Mouse (Mus musculus) subcutaneous adipose tissue, adult 2 months (tissue): ENCODE measurements around the gene Vps4b. TPM values are rescaled to one million over a fixed set of nuclear protein-coding genes. Genes with fewer than 3 reads are reported as not detected.

ENCODE experiments used
- polyA plus RNA-seq: library from polyadenylated mRNA; depleted of rRNA; stranded (reverse); fragments of >200 nt; gene quantifications from 2 replicates; pipeline ENCODE4 v1.2.3, GENCODE M21; 2012; ENCODE audit warnings: low replicate concordance; rRNA removed

Vps4b gene
- 10.7 and 19.8 TPM in 2 replicates for polyA plus RNA-seq

DNA sequence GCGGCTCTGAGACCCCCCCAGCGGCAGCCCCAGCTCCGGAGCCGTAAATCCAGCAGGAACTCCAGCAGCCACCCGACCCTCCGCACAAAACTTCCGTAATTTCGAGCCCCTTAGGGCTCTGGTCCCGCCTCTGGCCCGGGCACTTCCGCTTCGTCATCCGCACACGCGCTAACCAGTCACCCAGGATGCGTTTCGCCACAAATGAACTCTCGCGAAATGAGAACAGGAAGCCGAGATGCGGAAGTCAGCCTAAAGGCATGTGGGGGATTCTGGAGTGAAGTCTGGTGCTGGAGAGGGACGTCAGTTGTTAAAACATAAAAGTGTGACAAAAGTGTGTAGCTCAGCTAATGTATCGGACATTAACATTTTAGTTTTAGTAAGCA, at the start of gene Vps4b:
TSS of gene Vps4b (minus strand) at position 187 of the 383 bp plus-strand sequence.

DNA sequence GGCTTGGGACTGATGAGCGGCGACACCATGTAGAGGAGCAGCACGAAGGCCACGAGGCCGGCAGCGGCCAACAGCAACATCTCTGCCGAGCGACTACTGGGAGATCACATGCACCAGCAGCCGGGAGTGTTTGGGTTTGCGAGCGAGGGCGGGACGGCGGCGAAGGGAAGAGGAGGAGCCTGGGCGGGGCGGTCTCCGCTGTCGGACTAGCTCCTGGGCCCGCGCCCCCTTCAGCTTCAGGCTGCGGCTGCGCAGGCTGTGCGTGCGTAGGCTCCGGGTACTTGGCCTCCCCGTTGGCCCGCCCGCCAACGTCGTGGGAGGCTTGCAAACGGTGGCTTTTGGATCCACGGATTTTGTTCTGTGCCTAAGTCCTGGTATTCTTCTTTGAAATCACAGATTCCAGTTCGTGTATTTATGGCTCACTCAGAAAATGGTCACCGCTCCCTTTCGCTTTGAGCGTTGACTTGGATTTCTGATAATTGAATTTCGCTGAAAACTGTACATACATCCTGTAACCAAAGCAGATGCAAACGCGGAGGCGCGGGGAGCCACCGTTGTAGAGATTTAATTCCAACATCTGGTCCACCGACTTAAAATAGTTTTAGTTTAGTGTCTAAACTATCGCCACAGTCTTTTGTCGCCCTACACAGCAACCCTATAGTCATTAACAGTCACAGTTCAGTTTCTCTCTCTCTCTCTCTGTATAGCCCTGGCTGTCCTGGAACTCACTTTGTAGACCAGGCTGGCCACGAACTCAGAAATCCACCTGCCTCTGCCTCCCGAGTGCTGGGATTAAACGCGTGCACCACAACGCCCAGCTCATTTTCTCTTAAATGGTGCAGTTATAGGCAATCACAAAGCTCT, 36.7 kb downstream of the Vps4b start, which contains the start of gene Kdsr:
TSS of gene Kdsr (minus strand) at position 156 of the 864 bp plus-strand sequence.

Other genes with a start within 250 kb of the Vps4b start
- 2.3 and 6.4 TPM in 2 replicates for gene Bcl2, start 82.5 kb downstream of the Vps4b start, polyA plus RNA-seq
- 19.6 and 45.8 TPM in 2 replicates for gene Kdsr, start 37.0 kb downstream of the Vps4b start, polyA plus RNA-seq
- gene Serpinb5, start 64.4 kb upstream of the Vps4b start, polyA plus RNA-seq, result 0.21 TPM in 1 of 2 replicates, not detected in the other
- not detected in 2 replicates for gene Serpinb12, start 137.7 kb upstream of the Vps4b start, polyA plus RNA-seq
- not detected in 2 replicates for gene Serpinb13, start 184.3 kb upstream of the Vps4b start, polyA plus RNA-seq